Mouse (Mus musculus): Measurements from ENCODE around the gene Tekt1. TPM values are rescaled to one million over a fixed set of nuclear protein-coding genes. Genes with fewer than 3 reads are reported as not detected.

The Tekt1 gene
- total RNA-seq, 2 experiments from 2014 or later, result not detected

Small RNA genes lying within 50 kb of the gene (microRNA-seq; reads per million reads assigned to microRNA genes)
- 0 reads per million in 2 experiments for gene Mir6338 (ENCODE audit: borderline number of aligned reads in 2 of 2)

Other genes starting within 250 kb of the Tekt1 start
- gene Pitpnm3, start 226.7 kb downstream of the Tekt1 start, total RNA-seq (2021), result 1 to 10 TPM; 1.5 to 1.8 TPM
- under 1 TPM; 0.31 to 0.33 TPM for gene Gm43951, start 155.6 kb downstream of the Tekt1 start, total RNA-seq (2021)
- gene 4933427D14Rik, start 155.0 kb downstream of the Tekt1 start, total RNA-seq (2021), result 1 to 10 TPM; 3.1 to 4.2 TPM
- gene Txndc17, start 154.9 kb downstream of the Tekt1 start, total RNA-seq (2021), result 10 to 100 TPM; 44.3 to 46.0 TPM
- 10 to 100 TPM; 10.2 to 11.8 TPM for gene Med31, start 146.8 kb downstream of the Tekt1 start, total RNA-seq (2021)
- gene Slc13a5, start 95.2 kb downstream of the Tekt1 start, total RNA-seq (2021), result not detected
- gene Xaf1, start 60.8 kb downstream of the Tekt1 start, total RNA-seq (2021), result 10 to 100 TPM; 11.2 to 18.1 TPM
- gene Fbxo39, start 48.0 kb downstream of the Tekt1 start, total RNA-seq (2021), result not detected
- 10 to 100 TPM; 18.2 to 19.5 TPM for gene Smtnl2, start 49.3 kb upstream of the Tekt1 start, total RNA-seq (2021)
- gene Ggt6, start 73.1 kb upstream of the Tekt1 start, total RNA-seq (2021), result not detected
- 10 to 100 TPM; 45.9 to 46.8 TPM for gene Mybbp1a, start 78.9 kb upstream of the Tekt1 start, total RNA-seq (2021)
- 10 to 100 TPM in 1 of 2 experiments, 1 to 10 TPM in 1; 9.7 to 11.0 TPM for gene Spns2, start 127.5 kb upstream of the Tekt1 start, total RNA-seq (2021)
- gene Spns3, start 188.1 kb upstream of the Tekt1 start, total RNA-seq (2021), result under 1 TPM in 1 of 2 experiments, not detected in 1; 0.16 TPM
- 10 to 100 TPM; 63.0 to 65.3 TPM for gene Ube2g1, start 244.8 kb upstream of the Tekt1 start, total RNA-seq (2021)

Data from heart, postnatal 36 days (tissue).